18 mouse cellular contexts compared by ENCODE assay signal in genomic region chr16:21359459-21359858, GRCm38 (mm10).
DNase-seq lines count a peak whose midpoint lies in the region; ATAC-seq lines count a peak whose summit lies in the region.
"Had no signal": no experiment of that assay in that cellular context is flagged by ENCODE, and none has a peak within 500 bp of the region (broad histone marks: within the 10 kb centered on the region; RNA-seq: fewer than 3 reads in every experiment).

No protein-coding gene starts in this region.

- WGBS in heart, embryonic 12.5 days, result 57% methylated on average over 4 of the region's 4 CpGs
- WGBS in liver, embryonic 11.5 days, result 32% methylated on average over 4 of the region's 4 CpGs
- WGBS in embryonic facial prominence, embryonic 10.5 days, result 72% methylated on average over 4 of the region's 4 CpGs

- H3K4me1 ChIP-seq in heart, embryonic 12.5 days (replicated peaks), result peaks cover 68% of the 10 kb centered on the region
- H3K4me1 ChIP-seq in liver, embryonic 11.5 days (replicated peaks; ENCODE audit: control insufficient read depth, insufficient read depth, low read length), result peaks cover 46% of the 10 kb centered on the region
- H3K4me1 ChIP-seq in embryonic facial prominence, embryonic 10.5 days, result peaks cover 48% of the 10 kb centered on the region

- H3K27me3 ChIP-seq in heart, embryonic 12.5 days (replicated peaks), result no peaks in the 10 kb centered on the region
- no peaks in the 10 kb centered on the region; the same call in 1 of the 2 replicates for H3K27me3 ChIP-seq in liver, embryonic 11.5 days (replicated peaks; ENCODE audit: control insufficient read depth, insufficient read depth, low read length)
- 0 out of 2 replicates have a peak, but pooled peaks cover 8% of the 10 kb centered on the region for H3K27me3 ChIP-seq in embryonic facial prominence, embryonic 10.5 days (replicated peaks; ENCODE audit: low read depth, poor library complexity, severe bottlenecking)
- H3K27me3 ChIP-seq: embryonic facial prominence, embryonic 12.5 days; limb, embryonic 13.5 days had no signal

- no peak for DNase-seq in heart, adult 8-10 months (ENCODE audit: low spot score)
- DNase-seq in c-Kit-positive CD71-positive TER-119-negative erythroid progenitor cells, embryonic 14.5 days (ENCODE audit: low read depth), result peak; percentile 72
- no peak for DNase-seq in liver, embryonic 11.5 days (ENCODE audit: low spot score)
- peak; percentile 34 to 58 for DNase-seq in spleen, postnatal 10 days (ENCODE audit: low spot score in 2 of 2)
- no peak for DNase-seq in embryonic facial prominence, embryonic 10.5 days (ENCODE audit: low spot score)
- no peak for DNase-seq in layer of hippocampus, postnatal 14 days (ENCODE audit: low spot score in 2 of 2)
- no peak for DNase-seq in cerebellum, postnatal 25 days
- DNase-seq: adrenal gland, postnatal 36 days; cerebellum, adult 2 months; gastrocnemius, postnatal 25 days; heart, postnatal 10 days; kidney, postnatal 10 days; right cerebral cortex, postnatal 4 days; thymus, adult 18-20 months had no signal

- no peaks in the 10 kb centered on the region for H3K9me3 ChIP-seq in heart, embryonic 12.5 days (replicated peaks)
- no peaks in the 10 kb centered on the region for H3K9me3 ChIP-seq in liver, embryonic 11.5 days (ENCODE audit: control insufficient read depth, low read length)
- H3K9me3 ChIP-seq in embryonic facial prominence, embryonic 10.5 days, result no peaks in the 10 kb centered on the region
- H3K9me3 ChIP-seq: embryonic facial prominence, embryonic 12.5 days; limb, embryonic 13.5 days had no signal

- ATAC-seq in heart, embryonic 12.5 days (ENCODE audit: insufficient number of reproducible peaks, low FRiP score), result peak; percentile 40; the same call in 1 of the 2 replicates
- ATAC-seq in liver, embryonic 11.5 days (replicated peaks; ENCODE audit: low FRiP score), result peak; percentile 84

- no peak overlapping the region for H3K27ac ChIP-seq in heart, embryonic 12.5 days (ENCODE audit: poor library complexity, severe bottlenecking)
- peak overlapping the region; percentile 97; the same call in 1 of the 2 replicates for H3K27ac ChIP-seq in liver, embryonic 11.5 days (ENCODE audit: low read depth, low read length)
- no peak overlapping the region; the same call in 1 of the 2 replicates for H3K27ac ChIP-seq in embryonic facial prominence, embryonic 10.5 days (replicated peaks)
- H3K27ac ChIP-seq: embryonic facial prominence, embryonic 12.5 days; limb, embryonic 13.5 days; macrophage had no signal

- H3K36me3 ChIP-seq in heart, embryonic 12.5 days, result no peaks in the 10 kb centered on the region
- H3K36me3 ChIP-seq in liver, embryonic 11.5 days (ENCODE audit: control insufficient read depth, insufficient read depth, low read length), result no peaks in the 10 kb centered on the region
- H3K36me3 ChIP-seq in embryonic facial prominence, embryonic 10.5 days (replicated peaks), result no peaks in the 10 kb centered on the region
- H3K36me3 ChIP-seq: embryonic facial prominence, embryonic 12.5 days; limb, embryonic 13.5 days had no signal

- no peak overlapping the region for H3K4me2 ChIP-seq in heart, embryonic 12.5 days
- H3K4me2 ChIP-seq in liver, embryonic 11.5 days, result no peak overlapping the region; the same call in 1 of the 2 replicates
- H3K4me2 ChIP-seq: embryonic facial prominence, embryonic 12.5 days; limb, embryonic 13.5 days had no signal

- H3K9ac ChIP-seq in heart, embryonic 12.5 days, result 0 out of 2 replicates have a peak overlapping the region, but pooled peaks have one; percentile 11
- H3K9ac ChIP-seq in liver, embryonic 11.5 days (ENCODE audit: low read depth, low read length), result no peak overlapping the region; the same call in 1 of the 2 replicates
- H3K9ac ChIP-seq: embryonic facial prominence, embryonic 12.5 days; limb, embryonic 13.5 days had no signal

- H3K4me3 ChIP-seq in heart, embryonic 12.5 days, result no peak overlapping the region
- H3K4me3 ChIP-seq in liver, embryonic 11.5 days (ENCODE audit: low read depth, low read length), result no peak overlapping the region
- no peak overlapping the region for H3K4me3 ChIP-seq in embryonic facial prominence, embryonic 10.5 days
- H3K4me3 ChIP-seq: embryonic facial prominence, embryonic 12.5 days; limb, embryonic 13.5 days had no signal

Comparison
In these comparisons a context has a peak if more than half of its experiments do, and no peak if none do; other contexts are left out.
1. DNase-seq: peak in c-Kit-positive CD71-positive TER-119-negative erythroid progenitor cells, embryonic 14.5 days (single experiment) and spleen, postnatal 10 days (2 of 2); none in heart, adult 8-10 months (single experiment), liver, embryonic 11.5 days (single experiment), embryonic facial prominence, embryonic 10.5 days (single experiment), layer of hippocampus, postnatal 14 days (0 of 2) and cerebellum, postnatal 25 days (0 of 2).